Comparison of ENCODE assay signal across 23 mouse cellular contexts in genomic region chr17:29916968-29917367, GRCm38 (mm10). TPM values are rescaled to one million over a fixed set of nuclear protein-coding genes. Genes with fewer than 3 reads are reported as not detected.
A peak's percentile ranks its signal among the peaks of the same experiment; 100 is the strongest.
DNase-seq lines count a peak whose midpoint lies in the region; ATAC-seq lines count a peak whose summit lies in the region.
"Had no signal": no experiment of that assay in that cellular context is flagged by ENCODE, and none has a peak within 500 bp of the region (broad histone marks: within the 10 kb centered on the region; RNA-seq: fewer than 3 reads in every experiment).

No protein-coding gene starts in this region.

- peaks cover 55% of the 10 kb centered on the region for H3K4me1 ChIP-seq in embryonic facial prominence, embryonic 10.5 days
- peaks cover 11% of the 10 kb centered on the region; the same call in 1 of the 2 replicates for H3K4me1 ChIP-seq in intestine, embryonic 16.5 days (ENCODE audit: control insufficient read depth, insufficient read depth, low read length)

- peak; percentile 67 for ATAC-seq in intestine, embryonic 16.5 days
- 0 out of 2 replicates have a peak, but pooled peaks have one; percentile 31 for ATAC-seq in megakaryocyte progenitor cell, adult 5-6 weeks (replicated peaks; ENCODE audit: poor library complexity)
- ATAC-seq in inflammation-experienced regulatory T-cells, adult 6 months, result no peak
- ATAC-seq: activated CD4-positive, CD25-positive, alpha-beta regulatory T cell, adult 4 months; forebrain, postnatal 0 days; hindbrain, postnatal 0 days; lung, postnatal 0 days had no signal

- 9% methylated on average over 3 of the region's 3 CpGs for WGBS in embryonic facial prominence, embryonic 10.5 days
- 12% methylated on average over 3 of the region's 3 CpGs for WGBS in intestine, embryonic 16.5 days

- no peak overlapping the region for H3K9ac ChIP-seq in intestine, embryonic 16.5 days (ENCODE audit: low read depth, low read length)
- H3K9ac ChIP-seq: forebrain, postnatal 0 days; heart, embryonic 12.5 days; midbrain, embryonic 12.5 days had no signal

- peaks cover 21% of the 10 kb centered on the region; the same call in 1 of the 2 replicates for H3K27me3 ChIP-seq in embryonic facial prominence, embryonic 10.5 days (replicated peaks; ENCODE audit: low read depth, poor library complexity, severe bottlenecking)
- no peaks in the 10 kb centered on the region for H3K27me3 ChIP-seq in intestine, embryonic 16.5 days (replicated peaks; ENCODE audit: control insufficient read depth, insufficient read depth, low read length)
- H3K27me3 ChIP-seq: heart, embryonic 12.5 days; midbrain, embryonic 12.5 days had no signal

- H3K27ac ChIP-seq in embryonic facial prominence, embryonic 10.5 days (replicated peaks), result no peak overlapping the region
- no peak overlapping the region for H3K27ac ChIP-seq in intestine, embryonic 16.5 days (ENCODE audit: low read length)
- H3K27ac ChIP-seq: hindbrain, postnatal 0 days; midbrain, embryonic 12.5 days had no signal

- H3K9me3 ChIP-seq in embryonic facial prominence, embryonic 10.5 days, result no peaks in the 10 kb centered on the region
- H3K9me3 ChIP-seq in intestine, embryonic 16.5 days (ENCODE audit: control insufficient read depth, low read length), result no peaks in the 10 kb centered on the region
- H3K9me3 ChIP-seq: heart, embryonic 12.5 days; midbrain, embryonic 12.5 days had no signal

- H3K4me3 ChIP-seq in embryonic facial prominence, embryonic 10.5 days, result no peak overlapping the region
- H3K4me3 ChIP-seq in intestine, embryonic 16.5 days (ENCODE audit: low read length), result no peak overlapping the region
- H3K4me3 ChIP-seq: heart, embryonic 12.5 days; midbrain, embryonic 12.5 days had no signal

- H3K36me3 ChIP-seq in embryonic facial prominence, embryonic 10.5 days (replicated peaks), result no peaks in the 10 kb centered on the region
- H3K36me3 ChIP-seq in intestine, embryonic 16.5 days (ENCODE audit: control insufficient read depth, insufficient read depth, low read length), result no peaks in the 10 kb centered on the region
- H3K36me3 ChIP-seq: heart, embryonic 12.5 days; midbrain, embryonic 12.5 days had no signal

- no peak overlapping the region for H3K4me2 ChIP-seq in intestine, embryonic 16.5 days (ENCODE audit: low read depth, low read length)
- H3K4me2 ChIP-seq: heart, embryonic 12.5 days; midbrain, embryonic 12.5 days had no signal

- DNase-seq in embryo, embryonic 10 days (ENCODE audit: low spot score), result peak; percentile 20
- DNase-seq in embryonic facial prominence, embryonic 10.5 days (ENCODE audit: low spot score), result peak; percentile 43
- DNase-seq in frontal cortex, postnatal 14 days (ENCODE audit: low spot score in 2 of 2), result no peak
- DNase-seq in retina, postnatal 1 day, result no peak
- DNase-seq: adrenal gland, adult 8-10 months; cerebellum, adult 11-12 months; cerebellum, postnatal 10 days; forebrain, postnatal 0 days; gastrocnemius, postnatal 14 days; heart, adult 11 months; heart, postnatal 10 days; kidney, adult 8-10 months; kidney, postnatal 25 days; layer of hippocampus, postnatal 36 days; liver had no signal

RNA-seq across cellular contexts. Expression of gene Mdga1, which starts 52.9 kb away (rescaled TPM):
- polyA plus RNA-seq in embryonic facial prominence, embryonic 10.5 days (2016; fragmentation: Nextera tagmentation; extraction: Ambion mirVana), result 1.2 and 1.7 TPM in 2 replicates
- polyA plus RNA-seq in intestine, embryonic 16.5 days (2015; fragmentation: Nextera tagmentation; extraction: Ambion mirVana), result 0.86 and 1.6 TPM in 2 replicates
- total RNA-seq in megakaryocyte progenitor cell, adult 5-6 weeks (2015), result 4.9 and 8.3 TPM in 2 replicates
- 2.3 and 3.7 TPM in 2 replicates for total RNA-seq in megakaryocyte progenitor cell, adult 5-6 weeks (2017)
- not detected for polyA plus RNA-seq in inflammation-experienced regulatory T-cells, adult 6 months (2017; shearing (Covaris generic))
- polyA plus RNA-seq: activated CD4-positive, CD25-positive, alpha-beta regulatory T cell, adult 4 months had no signal

Comparison
In these comparisons a context has a peak if more than half of its experiments do, and no peak if none do; other contexts are left out.
1. DNase-seq: peak in embryo, embryonic 10 days (single experiment) and embryonic facial prominence, embryonic 10.5 days (single experiment); none in frontal cortex, postnatal 14 days (0 of 2) and retina, postnatal 1 day (single experiment).